Comparison of ENCODE assay signal across 25 mouse cellular contexts in the genomic region with DNA sequence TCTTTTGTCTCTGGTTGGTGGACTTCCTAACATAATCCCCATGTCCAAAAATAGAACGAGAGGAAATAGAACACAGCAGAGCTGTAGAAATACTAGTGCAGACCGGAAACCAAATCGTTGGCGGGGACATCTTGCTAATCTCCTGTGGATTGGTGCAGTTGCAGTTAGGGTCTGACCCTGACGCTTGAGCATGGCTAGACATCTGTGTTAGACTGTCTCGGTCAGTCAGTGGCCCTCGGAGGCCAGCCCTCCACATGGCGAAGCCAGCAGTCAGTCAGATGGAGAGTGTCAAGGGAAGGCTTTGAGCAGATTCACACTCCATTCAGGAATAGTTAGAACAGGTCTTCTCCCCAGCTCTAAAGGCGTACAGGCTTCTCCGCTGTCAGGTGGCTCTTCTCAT.
A peak's percentile ranks its signal among the peaks of the same experiment; 100 is the strongest.
DNase-seq lines count a peak whose midpoint lies in the region; ATAC-seq and TF ChIP-seq lines count a peak whose summit lies in the region.
"Had no signal": no experiment of that assay in that cellular context is flagged by ENCODE, and none has a peak within 500 bp of the region (broad histone marks: within the 10 kb centered on the region; RNA-seq: fewer than 3 reads in every experiment).

No protein-coding gene starts in this region.

- DNase-seq in embryonic facial prominence, embryonic 10.5 days (ENCODE audit: low spot score): no peak
- peak; percentile 17 for DNase-seq in heart, adult 8-10 months (ENCODE audit: low spot score)
- DNase-seq in heart, adult 2 months: no peak
- peak; percentile 23 to 28 for DNase-seq in heart, postnatal 10 days
- DNase-seq in heart, postnatal 25 days (ENCODE audit: low spot score): no peak
- DNase-seq in kidney, postnatal 14 days: peak; percentile 9
- DNase-seq: adrenal gland, adult 8-10 months; adrenal gland, postnatal 14 days; adrenal gland, postnatal 36 days; B cell, adult 2 months; cerebellum, adult 11-12 months; cerebellum, adult 2 months; cerebellum, adult 9-10 months; cerebellum, postnatal 10 days; cerebellum, postnatal 25 days had no signal

- no peak for TF ChIP-seq POLR2A in heart, adult 2 months (IDR thresholded peaks at IDR 0.05; ENCODE audit: insufficient read depth, low read depth, low read length)

- intact Hi-C loops in heart, adult 2 months (cut with DNase I): no loop called here
- intact Hi-C loops in heart, postnatal 10 days (cut with DNase I): no loop called here
- intact Hi-C loops in heart, postnatal 25 days (cut with DNase I): no loop called here

- H3K27me3 ChIP-seq in embryonic facial prominence, embryonic 15.5 days: no peaks in the 10 kb centered on the region
- no peaks in the 10 kb centered on the region for H3K27me3 ChIP-seq in embryonic facial prominence, embryonic 10.5 days (replicated peaks; ENCODE audit: low read depth, poor library complexity, severe bottlenecking)
- H3K27me3 ChIP-seq in heart, adult 2 months (ENCODE audit: control insufficient read depth, insufficient read depth, low read length): no peaks in the 10 kb centered on the region
- no peaks in the 10 kb centered on the region for H3K27me3 ChIP-seq in kidney, embryonic 14.5 days (ENCODE audit: control insufficient read depth, insufficient read depth, low read length)
- H3K27me3 ChIP-seq: CH12.LX; embryonic facial prominence, embryonic 13.5 days; forebrain, embryonic 13.5 days; forebrain, embryonic 15.5 days; Patski had no signal

- H3K4me2 ChIP-seq in embryonic facial prominence, embryonic 15.5 days (replicated peaks): no peak overlapping the region
- H3K4me2 ChIP-seq in kidney, embryonic 14.5 days (replicated peaks; ENCODE audit: low read depth, low read length): no peak overlapping the region
- H3K4me2 ChIP-seq: embryonic facial prominence, embryonic 13.5 days; forebrain, embryonic 13.5 days; forebrain, embryonic 15.5 days had no signal

- ATAC-seq in embryonic facial prominence, embryonic 15.5 days (ENCODE audit: insufficient number of reproducible peaks, low FRiP score, low TSS enrichment, low read depth): no peak
- ATAC-seq in kidney, embryonic 14.5 days (ENCODE audit: low FRiP score, low TSS enrichment): no peak
- ATAC-seq: activated CD4-positive, CD25-positive, alpha-beta regulatory T cell, adult 4 months; CD4-positive, CD25-positive, alpha-beta regulatory T cell, adult 4 months; forebrain, embryonic 13.5 days; forebrain, embryonic 15.5 days; Patski had no signal

- no peaks in the 10 kb centered on the region for H3K9me3 ChIP-seq in embryonic facial prominence, embryonic 15.5 days (replicated peaks)
- no peaks in the 10 kb centered on the region for H3K9me3 ChIP-seq in embryonic facial prominence, embryonic 10.5 days
- no peaks in the 10 kb centered on the region for H3K9me3 ChIP-seq in kidney, embryonic 14.5 days (ENCODE audit: control insufficient read depth, low read length)
- H3K9me3 ChIP-seq: embryonic facial prominence, embryonic 13.5 days; forebrain, embryonic 13.5 days; forebrain, embryonic 15.5 days; G1E had no signal

- H3K79me2 ChIP-seq in heart, adult 2 months (replicated peaks; ENCODE audit: control insufficient read depth, insufficient read depth, low read length): no peaks in the 10 kb centered on the region

- 0 out of 2 replicates have a peak overlapping the region, but pooled peaks have one; percentile 39 for H3K27ac ChIP-seq in embryonic facial prominence, embryonic 15.5 days (replicated peaks)
- no peak overlapping the region for H3K27ac ChIP-seq in embryonic facial prominence, embryonic 10.5 days (replicated peaks)
- H3K27ac ChIP-seq in heart, adult 2 months: no peak overlapping the region
- H3K27ac ChIP-seq in kidney, embryonic 14.5 days (ENCODE audit: low read depth, low read length): no peak overlapping the region
- H3K27ac ChIP-seq: embryonic facial prominence, embryonic 13.5 days; forebrain, embryonic 13.5 days; forebrain, embryonic 15.5 days had no signal

- TF ChIP-seq CTCF in heart, adult 2 months (IDR thresholded peaks at IDR 0.05): no peak

- no peak for TF ChIP-seq EP300 in heart, adult 2 months (IDR thresholded peaks at IDR 0.05; ENCODE audit: insufficient read depth, low read depth, low read length)

- 63% methylated on average over 10 of the region's 10 CpGs for WGBS in embryonic facial prominence, embryonic 15.5 days
- 87% methylated on average over 10 of the region's 10 CpGs for WGBS in embryonic facial prominence, embryonic 10.5 days
- WGBS in heart, adult 2 months: 47% methylated on average over 10 of the region's 10 CpGs
- WGBS in kidney, embryonic 14.5 days: 88% methylated on average over 10 of the region's 10 CpGs

- no peaks in the 10 kb centered on the region for H3K36me3 ChIP-seq in embryonic facial prominence, embryonic 15.5 days
- H3K36me3 ChIP-seq in embryonic facial prominence, embryonic 10.5 days (replicated peaks): no peaks in the 10 kb centered on the region
- no peaks in the 10 kb centered on the region for H3K36me3 ChIP-seq in heart, adult 2 months (ENCODE audit: control insufficient read depth, insufficient read depth, low read length)
- no peaks in the 10 kb centered on the region for H3K36me3 ChIP-seq in kidney, embryonic 14.5 days (ENCODE audit: control insufficient read depth, insufficient read depth, low read length)
- H3K36me3 ChIP-seq: embryonic facial prominence, embryonic 13.5 days; forebrain, embryonic 15.5 days; G1E had no signal

- H3K4me3 ChIP-seq in embryonic facial prominence, embryonic 15.5 days (replicated peaks): no peak overlapping the region
- H3K4me3 ChIP-seq in embryonic facial prominence, embryonic 10.5 days: no peak overlapping the region
- no peak overlapping the region for H3K4me3 ChIP-seq in heart, adult 2 months
- no peak overlapping the region for H3K4me3 ChIP-seq in kidney, embryonic 14.5 days (ENCODE audit: low read length)
- H3K4me3 ChIP-seq: embryonic facial prominence, embryonic 13.5 days; forebrain, embryonic 13.5 days; forebrain, embryonic 15.5 days had no signal

- H3K9ac ChIP-seq in embryonic facial prominence, embryonic 15.5 days: no peak overlapping the region
- no peak overlapping the region for H3K9ac ChIP-seq in heart, adult 2 months (ENCODE audit: low read depth, low read length)
- H3K9ac ChIP-seq in kidney, embryonic 14.5 days (ENCODE audit: low read depth, low read length): no peak overlapping the region
- H3K9ac ChIP-seq: embryonic facial prominence, embryonic 13.5 days; forebrain, embryonic 13.5 days; forebrain, embryonic 15.5 days had no signal

- H3K4me1 ChIP-seq in embryonic facial prominence, embryonic 15.5 days: peaks cover 10% of the 10 kb centered on the region
- H3K4me1 ChIP-seq in embryonic facial prominence, embryonic 10.5 days: no peaks in the 10 kb centered on the region
- peaks cover 5% of the 10 kb centered on the region for H3K4me1 ChIP-seq in heart, adult 2 months (ENCODE audit: control insufficient read depth, insufficient read depth, low read length)
- H3K4me1 ChIP-seq in kidney, embryonic 14.5 days (ENCODE audit: control insufficient read depth, insufficient read depth, low read length): no peaks in the 10 kb centered on the region
- H3K4me1 ChIP-seq: forebrain, embryonic 13.5 days; forebrain, embryonic 15.5 days had no signal

Comparison
In these comparisons a context has a peak if more than half of its experiments do, and no peak if none do; other contexts are left out.
1. DNase-seq: peak in heart, adult 8-10 months (single experiment), heart, postnatal 10 days (2 of 2) and kidney, postnatal 14 days (single experiment); none in embryonic facial prominence, embryonic 10.5 days (single experiment), heart, adult 2 months (0 of 2) and heart, postnatal 25 days (single experiment).